Mouse (Mus musculus) hindbrain, embryonic 13.5 days (tissue): Measurements from ENCODE around the gene Hyal1. TPM values are rescaled to one million over a fixed set of nuclear protein-coding genes. Genes with fewer than 3 reads are reported as not detected.

Experiments used
- ATAC-seq: fragments of 200-750 bp; cut with Nextera tagmentation; 2 replicates; pipeline ENCODE4 v1.8.0; 2017; ENCODE audit warnings: moderate TSS enrichment; ENCODE audit not compliant: low FRiP score
- H3K27ac ChIP-seq: fragments of 300-500 bp; sonication (generic); 2 replicates; pipeline ENCODE4 v1.5.1; 2015; ENCODE audit warnings: inconsistent platforms, mild to moderate bottlenecking, moderate library complexity
- H3K27me3 ChIP-seq: fragments of 300-500 bp; sonication (generic); 2 replicates; pipeline ENCODE4 v1.6.1; 2015; ENCODE audit warnings: mild to moderate bottlenecking, inconsistent platforms
- H3K36me3 ChIP-seq: fragments of 300-500 bp; sonication (generic); 2 replicates; pipeline ENCODE4 v1.6.1; 2015; ENCODE audit warnings: mild to moderate bottlenecking, inconsistent platforms
- H3K4me1 ChIP-seq: fragments of 300-500 bp; sonication (generic); replicated peaks from 2 replicates; pipeline ENCODE4 v1.6.1; 2015; ENCODE audit warnings: inconsistent platforms
- H3K4me2 ChIP-seq: fragments of 300-500 bp; sonication (generic); 2 replicates; pipeline ENCODE4 v1.6.1; 2015; ENCODE audit warnings: inconsistent platforms, mild to moderate bottlenecking, moderate library complexity
- H3K4me3 ChIP-seq: fragments of 300-500 bp; sonication (generic); 2 replicates; pipeline ENCODE4 v1.5.1; 2015; ENCODE audit warnings: mild to moderate bottlenecking, inconsistent platforms
- H3K9ac ChIP-seq: fragments of 300-500 bp; sonication (generic); 2 replicates; pipeline ENCODE4 v1.6.1; 2015; ENCODE audit warnings: mild to moderate bottlenecking, inconsistent platforms
- H3K9me3 ChIP-seq: fragments of 300-500 bp; sonication (generic); 2 replicates; pipeline ENCODE4 v1.6.1; 2016; ENCODE audit warnings: inconsistent platforms
- WGBS: fragments of 180-500 bp; shearing (Covaris S2); methylation state at CpG from one replicate; pipeline ENCODE4 v1.1.7; 2015; 5-methylcytosine and 5-hydroxymethylcytosine counted together
- polyA plus RNA-seq: library from polyadenylated mRNA; unstranded; fragments of >200 nt; fragmentation: Nextera tagmentation; extraction: Ambion mirVana; gene quantifications from 2 replicates; pipeline ENCODE4 v1.2.1, GENCODE M21; 2015

The Hyal1 gene
- polyA plus RNA-seq, 1 experiment from 2014 or later: 8.4 TPM

DNA sequence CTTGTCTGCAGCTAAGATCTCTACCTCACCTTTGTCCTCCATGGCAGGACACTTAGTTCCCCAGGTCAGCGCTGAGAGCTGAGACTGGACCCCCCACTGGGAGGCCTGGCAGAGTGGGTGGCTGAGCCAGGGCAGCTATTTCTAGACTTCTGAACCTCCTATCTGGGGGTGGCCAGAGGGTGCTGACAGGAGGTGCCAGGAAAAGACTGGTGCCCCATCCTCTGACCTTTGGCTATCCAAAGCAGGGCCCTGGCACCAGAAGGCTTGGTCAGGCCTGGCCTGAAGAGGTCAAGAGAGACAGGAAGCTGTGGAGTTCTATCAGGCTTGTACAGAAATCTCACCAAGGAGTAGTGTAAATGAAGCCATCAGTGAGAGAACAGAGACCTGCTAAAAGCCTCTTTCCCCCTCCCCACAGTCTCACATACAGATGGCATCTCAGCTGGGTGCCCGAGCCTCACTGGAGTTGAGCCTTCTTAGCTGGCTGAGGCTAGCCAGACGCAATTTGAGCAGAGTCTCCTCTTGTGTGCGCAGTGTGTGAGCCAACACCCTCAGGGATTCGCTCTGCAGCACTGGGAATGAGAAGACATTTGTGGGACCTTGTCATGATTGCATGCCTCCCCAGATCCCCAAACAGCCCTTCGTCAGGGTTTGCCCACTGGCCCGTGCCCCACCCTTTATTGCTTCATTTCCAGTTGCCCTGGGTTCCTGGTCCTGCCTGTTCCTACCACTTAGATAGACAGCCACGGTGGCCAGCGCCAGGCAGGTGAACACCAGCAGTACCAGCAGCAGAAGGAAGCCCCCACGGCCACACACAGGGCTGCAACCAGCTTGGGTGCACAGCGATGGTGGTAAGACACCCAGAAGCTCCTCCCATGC is 16.6 kb downstream of the Hyal1 start:
- Histone ChIP-seq H3K4me1 (peaks cover 16% of the 10 kb centered on the region), H3K27ac (no peak overlapping the region), H3K4me3 (no peak overlapping the region), H3K9me3 (no peaks in the 10 kb centered on the region), H3K9ac (peak overlapping the region; percentile 19; the same call in 1 of the 2 replicates), H3K27me3 (no peaks in the 10 kb centered on the region), H3K36me3 (peaks cover 46% of the 10 kb centered on the region), H3K4me2 (no peak overlapping the region)
- WGBS: 79% methylated on average over 11 of the region's 11 CpGs
- no peak for ATAC-seq

DNA sequence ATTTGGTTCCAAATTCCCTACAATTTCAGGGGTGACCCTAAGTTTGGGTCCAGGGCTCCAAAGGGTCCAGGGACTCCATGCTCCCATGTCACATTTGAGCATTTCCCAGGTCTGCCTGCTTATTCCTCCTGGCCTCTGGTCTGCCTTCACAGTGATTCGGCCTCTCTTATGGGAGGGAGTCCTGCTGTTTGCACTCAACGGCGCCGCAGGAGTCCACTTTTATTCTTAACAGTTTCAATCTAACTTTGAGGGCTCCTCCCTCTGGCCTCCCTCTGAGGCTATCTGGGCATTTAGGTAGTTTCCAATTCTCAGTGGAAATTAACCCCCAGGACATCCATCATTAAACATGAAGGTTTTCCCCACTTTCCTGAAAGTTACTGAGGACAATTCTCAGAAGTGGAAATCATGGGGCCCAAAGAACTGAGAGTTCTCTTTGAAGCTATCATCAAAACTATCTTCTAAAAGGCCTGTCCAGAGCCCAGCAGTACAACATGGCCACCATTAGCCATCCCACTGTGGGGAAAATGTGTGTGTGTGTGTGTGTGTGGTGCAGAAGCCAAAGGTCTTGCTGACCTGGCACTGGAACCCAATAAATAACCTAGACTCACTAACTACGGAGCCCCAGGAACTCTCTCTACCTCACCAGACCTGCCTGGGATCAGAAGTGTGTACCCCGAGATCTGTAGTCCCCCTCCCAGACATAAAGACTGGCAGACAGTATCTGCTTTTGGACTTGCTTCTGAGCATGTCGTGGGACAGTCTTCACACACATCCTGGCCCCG is 17.7 kb downstream of the Hyal1 start:
- 73% methylated on average over 8 of the region's 8 CpGs for WGBS
- H3K4me3 ChIP-seq: no peak overlapping the region
- no peaks in the 10 kb centered on the region for H3K27me3 ChIP-seq

DNA sequence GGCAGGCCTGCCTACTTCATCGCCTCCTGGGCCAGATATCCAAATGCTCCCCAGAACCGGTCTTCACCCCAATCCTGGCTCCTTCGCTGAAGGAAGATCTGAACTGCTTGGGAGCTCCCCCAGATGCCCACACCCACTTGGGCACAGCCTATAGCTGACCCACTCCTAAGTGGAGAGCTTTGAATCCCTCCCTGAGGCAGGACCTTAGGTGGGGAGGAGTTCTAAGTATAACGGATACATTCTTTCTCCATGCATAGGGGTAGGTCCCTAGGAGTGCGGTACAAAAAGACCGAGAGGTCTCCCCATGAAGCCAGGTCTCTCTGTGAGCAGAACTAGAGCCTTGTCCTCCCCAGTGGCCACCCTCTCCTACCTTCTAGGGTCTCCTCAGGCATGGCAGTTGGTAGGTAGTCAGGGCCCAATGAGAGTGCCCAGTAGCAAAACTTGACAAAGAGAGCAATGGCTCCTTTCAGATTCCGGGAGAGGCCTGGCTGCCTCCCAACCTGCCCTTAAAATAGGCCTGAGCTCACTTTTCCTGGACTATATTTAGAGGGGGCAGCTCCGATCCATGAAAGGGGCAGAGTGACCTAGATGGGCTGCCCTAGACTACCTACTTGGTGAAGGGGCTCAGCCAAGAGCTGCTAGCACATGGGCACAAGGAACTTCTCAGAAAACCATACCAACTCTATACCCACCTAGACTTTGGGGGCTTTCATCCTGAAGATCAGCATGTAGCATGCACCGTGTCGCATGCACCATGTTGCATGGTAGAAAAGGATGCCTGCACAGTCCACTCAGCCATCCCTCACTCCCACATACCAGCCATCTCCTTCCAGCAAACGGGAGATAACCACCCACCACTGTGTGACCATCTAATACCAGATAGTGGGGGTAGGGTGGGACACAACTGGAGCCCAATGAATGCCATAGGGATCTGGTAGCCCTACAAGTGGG is 20.2 kb downstream of the Hyal1 start:
- H3K27ac ChIP-seq: no peak overlapping the region
- peaks cover 8% of the 10 kb centered on the region; the same call in 1 of the 2 replicates for H3K4me1 ChIP-seq
- no peaks in the 10 kb centered on the region for H3K9me3 ChIP-seq
- H3K9ac ChIP-seq: no peak overlapping the region
- no peak overlapping the region for H3K4me3 ChIP-seq
- ATAC-seq: no peak
- H3K36me3 ChIP-seq: peaks cover 23% of the 10 kb centered on the region
- 94% methylated on average over 11 of the region's 11 CpGs for WGBS
- H3K27me3 ChIP-seq: 0 out of 2 replicates have a peak, but pooled peaks cover 4% of the 10 kb centered on the region
- H3K4me2 ChIP-seq: no peak overlapping the region

More for the DNA sequence above, 17.7 kb downstream of the Hyal1 start:
- Histone ChIP-seq H3K27ac (no peak overlapping the region), H3K4me1 (peaks cover 8% of the 10 kb centered on the region; the same call in 1 of the 2 replicates), H3K4me2 (no peak overlapping the region), H3K36me3 (peaks cover 46% of the 10 kb centered on the region), H3K9me3 (no peaks in the 10 kb centered on the region), H3K9ac (no peak overlapping the region)
- no peak for ATAC-seq

DNA sequence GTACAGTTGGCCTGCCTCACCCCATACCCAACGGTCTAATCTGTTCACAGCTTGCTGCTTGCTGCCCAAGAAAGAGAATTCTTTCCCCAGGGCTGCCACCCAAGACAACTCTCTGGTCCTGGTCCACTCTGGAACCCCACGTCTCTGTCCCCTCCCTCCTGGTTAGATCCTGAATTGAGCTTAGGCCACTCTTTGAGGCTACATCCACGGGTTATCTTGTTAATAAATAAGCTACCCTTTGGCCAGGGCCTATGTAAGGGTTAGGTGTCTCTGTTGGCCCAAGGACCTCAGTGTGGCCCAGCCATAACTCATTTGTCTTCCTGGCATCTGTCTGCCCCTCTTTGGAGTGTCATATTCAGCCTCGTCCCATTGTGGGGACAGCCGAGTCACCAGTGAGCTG is 21.7 kb downstream of the Hyal1 start:
- ATAC-seq: no peak
- H3K9me3 ChIP-seq: no peaks in the 10 kb centered on the region
- 75% methylated on average over 5 of the region's 5 CpGs for WGBS
- H3K4me2 ChIP-seq: no peak overlapping the region
- H3K36me3 ChIP-seq: peaks cover 9% of the 10 kb centered on the region
- H3K4me1 ChIP-seq: peaks cover 13% of the 10 kb centered on the region
- H3K9ac ChIP-seq: no peak overlapping the region
- no peak overlapping the region for H3K27ac ChIP-seq
- H3K27me3 ChIP-seq: 0 out of 2 replicates have a peak, but pooled peaks cover 5% of the 10 kb centered on the region
- H3K4me3 ChIP-seq: no peak overlapping the region

DNA sequence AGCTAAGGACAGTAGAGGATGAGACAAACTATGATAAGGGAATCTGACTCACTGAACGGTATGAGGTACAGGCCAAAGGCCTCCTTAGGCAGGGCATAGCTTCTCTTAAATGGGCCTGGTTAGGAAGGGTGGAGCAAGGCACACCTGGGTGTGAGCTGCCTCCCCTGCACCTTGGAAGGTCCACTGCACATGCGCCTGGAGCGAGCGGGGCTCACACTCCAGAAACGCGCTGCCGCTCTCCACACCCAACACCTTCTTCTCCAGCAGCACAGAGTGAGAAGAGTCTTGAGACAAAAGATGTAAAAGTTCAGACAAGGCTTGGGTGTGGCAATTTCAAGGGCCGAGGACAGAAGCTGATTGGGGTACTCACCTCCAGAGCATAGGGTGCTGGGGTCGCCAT is 22.7 kb downstream of the Hyal1 start:
- H3K4me2 ChIP-seq: no peak overlapping the region
- H3K9me3 ChIP-seq: no peaks in the 10 kb centered on the region
- peaks cover 14% of the 10 kb centered on the region for H3K4me1 ChIP-seq
- no peak overlapping the region for H3K27ac ChIP-seq
- H3K27me3 ChIP-seq: peaks cover 7% of the 10 kb centered on the region; the same call in 1 of the 2 replicates
- no peak overlapping the region for H3K9ac ChIP-seq
- no peaks in the 10 kb centered on the region for H3K36me3 ChIP-seq
- no peak overlapping the region for H3K4me3 ChIP-seq
- ATAC-seq: no peak
- WGBS: 91% methylated on average over 9 of the region's 9 CpGs

DNA sequence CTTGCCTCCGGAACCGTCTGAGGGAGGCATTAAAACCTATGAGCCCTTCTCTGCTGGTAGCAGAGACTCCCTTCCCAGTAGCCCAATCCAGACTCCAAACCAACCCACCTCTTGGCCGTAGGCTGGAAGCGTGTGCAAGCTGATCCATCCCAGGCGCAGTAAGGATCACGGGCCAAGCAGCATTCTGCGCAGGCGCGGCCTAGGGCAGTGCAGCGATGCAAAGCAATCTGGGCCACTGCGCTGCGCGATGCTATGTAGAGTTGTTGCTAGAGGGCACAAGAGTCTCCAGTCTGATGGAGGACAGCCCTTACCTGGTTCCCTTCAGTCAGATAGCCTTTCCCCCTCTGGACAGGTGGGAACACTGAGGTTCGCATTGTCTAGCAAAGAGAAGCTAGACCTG is 23.1 kb downstream of the Hyal1 start:
- no peak for ATAC-seq
- peaks cover 18% of the 10 kb centered on the region for H3K4me1 ChIP-seq
- peaks cover 7% of the 10 kb centered on the region; the same call in 1 of the 2 replicates for H3K27me3 ChIP-seq
- H3K36me3 ChIP-seq: no peaks in the 10 kb centered on the region
- no peak overlapping the region for H3K4me3 ChIP-seq
- H3K4me2 ChIP-seq: no peak overlapping the region
- no peak overlapping the region for H3K27ac ChIP-seq
- H3K9me3 ChIP-seq: no peaks in the 10 kb centered on the region
- H3K9ac ChIP-seq: 0 out of 2 replicates have a peak overlapping the region, but pooled peaks have one; percentile 10
- WGBS: 72% methylated on average over 14 of the region's 14 CpGs

DNA sequence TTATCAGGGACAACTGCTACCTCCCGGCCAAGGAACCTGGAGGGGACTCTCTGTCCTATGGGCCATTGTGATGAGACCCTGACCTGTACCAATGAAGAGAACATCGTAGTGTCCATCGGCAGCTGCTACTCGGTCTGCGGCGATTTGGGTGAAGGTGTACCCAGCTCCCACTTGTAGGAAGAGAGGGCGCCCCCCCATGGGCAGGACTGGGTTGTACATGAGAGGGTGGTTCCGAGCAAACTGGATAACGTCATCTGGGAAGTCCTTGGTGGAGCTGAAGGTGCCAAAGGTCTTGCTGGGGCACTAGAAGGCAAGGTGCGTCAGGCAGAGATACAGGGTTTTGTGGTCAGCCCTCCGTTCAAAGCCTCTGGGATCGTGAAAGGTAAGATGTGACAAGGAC is 24.0 kb downstream of the Hyal1 start:
- peaks cover 7% of the 10 kb centered on the region; the same call in 1 of the 2 replicates for H3K27me3 ChIP-seq
- no peaks in the 10 kb centered on the region for H3K36me3 ChIP-seq
- H3K9ac ChIP-seq: no peak overlapping the region
- H3K27ac ChIP-seq: no peak overlapping the region
- no peak overlapping the region for H3K4me3 ChIP-seq
- H3K9me3 ChIP-seq: no peaks in the 10 kb centered on the region
- WGBS: 79% methylated on average over 12 of the region's 12 CpGs
- no peak overlapping the region for H3K4me2 ChIP-seq
- no peak for ATAC-seq
- H3K4me1 ChIP-seq: peaks cover 25% of the 10 kb centered on the region

DNA sequence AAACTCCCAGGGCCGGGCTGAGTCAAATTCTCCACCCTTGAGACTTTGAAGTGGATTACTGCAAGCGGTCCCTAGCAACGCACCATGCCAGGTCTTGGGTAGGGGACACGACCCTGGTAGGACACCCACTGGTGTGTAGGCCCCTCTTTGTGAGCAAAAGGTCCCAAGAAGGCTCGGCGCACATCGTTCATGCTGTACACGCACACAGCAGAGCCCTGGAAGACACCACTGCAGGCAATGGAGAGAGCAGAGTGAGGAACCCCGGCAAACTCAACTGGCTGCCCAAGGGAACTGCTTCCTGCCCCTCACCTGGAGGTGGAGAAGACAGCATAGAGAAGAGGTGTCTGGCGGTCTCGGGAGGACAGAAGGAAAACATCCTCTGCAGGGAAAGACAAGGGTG is 24.5 kb downstream of the Hyal1 start:
- no peak overlapping the region for H3K27ac ChIP-seq
- peaks cover 31% of the 10 kb centered on the region for H3K4me1 ChIP-seq
- no peak overlapping the region for H3K4me2 ChIP-seq
- H3K4me3 ChIP-seq: no peak overlapping the region
- no peaks in the 10 kb centered on the region for H3K9me3 ChIP-seq
- ATAC-seq: no peak
- peaks cover 7% of the 10 kb centered on the region; the same call in 1 of the 2 replicates for H3K27me3 ChIP-seq
- WGBS: 88% methylated on average over 11 of the region's 11 CpGs
- H3K36me3 ChIP-seq: no peaks in the 10 kb centered on the region
- H3K9ac ChIP-seq: 0 out of 2 replicates have a peak overlapping the region, but pooled peaks have one; percentile 24

DNA sequence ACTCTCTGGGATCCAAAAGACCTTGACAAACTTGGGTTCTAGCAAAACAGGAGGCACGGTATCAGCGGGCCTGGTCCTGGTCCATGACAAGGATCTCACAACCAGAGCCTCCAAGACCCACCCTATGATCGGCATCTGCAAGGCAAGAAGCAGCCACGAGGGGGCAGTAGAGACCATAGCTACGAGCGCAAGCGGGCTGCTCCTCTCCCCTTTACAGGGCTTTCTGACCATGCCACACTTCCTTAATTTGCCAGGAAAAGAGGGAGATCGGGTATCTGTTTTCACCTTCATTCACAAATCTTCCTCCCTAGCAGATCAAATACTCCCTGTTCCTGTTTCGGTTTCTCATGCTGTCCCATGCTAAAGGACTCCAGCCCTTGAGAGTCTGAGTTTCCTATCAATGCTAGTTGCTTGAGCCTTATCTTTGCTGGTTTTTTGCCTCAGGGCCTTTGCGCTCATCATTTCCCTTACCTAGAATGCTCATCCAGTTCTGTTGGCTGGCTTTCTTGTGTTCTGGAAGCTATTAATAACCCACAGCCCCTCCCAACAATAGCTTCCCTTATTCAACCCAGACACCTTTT is 25.4 kb downstream of the Hyal1 start:
- Histone ChIP-seq H3K4me2 (no peak overlapping the region), H3K4me1 (peaks cover 40% of the 10 kb centered on the region), H3K9me3 (no peaks in the 10 kb centered on the region), H3K27me3 (peaks cover 7% of the 10 kb centered on the region; the same call in 1 of the 2 replicates), H3K4me3 (no peak overlapping the region), H3K36me3 (no peaks in the 10 kb centered on the region), H3K27ac (peak overlapping the region; percentile 23; the same call in 1 of the 2 replicates), H3K9ac (peak overlapping the region; percentile 58)
- peak; percentile 57; the same call in 1 of the 2 replicates for ATAC-seq
- 13% methylated on average over 10 of the region's 10 CpGs for WGBS

DNA sequence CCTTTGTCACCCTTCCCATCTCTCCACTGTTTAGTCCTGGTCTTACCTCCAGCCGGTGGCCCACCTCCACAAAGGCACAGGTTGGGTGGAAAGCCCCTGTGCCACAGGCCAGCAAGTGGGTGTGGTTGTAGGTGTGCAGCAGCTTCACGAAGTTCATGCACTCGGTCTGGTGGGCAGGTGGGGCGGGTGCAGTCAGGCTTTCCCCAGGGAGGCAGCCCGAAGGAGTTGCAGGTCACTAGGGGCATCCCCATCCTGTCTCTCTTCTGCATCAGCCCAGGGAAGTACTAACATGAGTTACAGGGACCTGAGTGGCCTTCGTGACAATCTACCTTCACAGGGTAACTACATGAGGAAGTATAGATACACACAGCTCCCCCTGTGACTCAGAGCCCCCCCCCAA is 26.5 kb downstream of the Hyal1 start:
- H3K27me3 ChIP-seq: peaks cover 7% of the 10 kb centered on the region; the same call in 1 of the 2 replicates
- no peak overlapping the region for H3K4me3 ChIP-seq
- H3K36me3 ChIP-seq: no peaks in the 10 kb centered on the region
- H3K9me3 ChIP-seq: no peaks in the 10 kb centered on the region
- H3K9ac ChIP-seq: no peak overlapping the region; the same call in 1 of the 2 replicates
- ATAC-seq: no peak
- no peak overlapping the region for H3K27ac ChIP-seq
- no peak overlapping the region for H3K4me2 ChIP-seq
- H3K4me1 ChIP-seq: peaks cover 50% of the 10 kb centered on the region
- 93% methylated on average over 6 of the region's 6 CpGs for WGBS

DNA sequence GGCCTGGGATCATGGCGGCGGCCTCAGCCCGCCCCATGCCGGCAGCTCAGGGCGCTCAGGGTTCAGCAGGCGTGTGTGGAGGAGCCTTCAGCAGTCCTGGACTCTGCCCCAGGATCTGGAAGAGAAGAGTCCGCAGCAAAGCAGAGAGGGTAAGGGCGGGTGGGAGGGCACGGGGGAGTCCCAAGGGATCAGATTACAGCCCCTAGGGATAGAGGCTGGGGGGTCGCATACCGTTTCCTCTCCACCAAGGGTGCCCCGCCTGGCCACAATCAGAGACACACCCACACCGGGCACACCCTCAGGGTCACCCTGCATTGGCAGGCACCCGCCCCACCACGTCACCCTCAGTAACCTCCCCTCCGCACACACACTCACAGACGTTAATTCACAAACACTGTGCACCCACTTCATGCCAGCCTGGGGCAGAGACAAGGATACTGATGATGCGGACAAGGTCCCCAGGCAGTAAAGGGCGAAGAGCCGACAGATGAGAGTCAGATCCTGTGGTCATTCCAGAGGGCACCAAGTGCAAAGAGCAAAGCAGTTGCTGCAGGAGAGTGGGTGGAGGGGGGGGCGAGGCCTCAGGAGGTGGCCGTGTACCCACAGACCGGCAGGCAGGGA is 28.4 kb downstream of the Hyal1 start:
- WGBS: 37% methylated on average over 23 of the region's 23 CpGs
- no peak for ATAC-seq
- H3K36me3 ChIP-seq: no peaks in the 10 kb centered on the region
- peak overlapping the region; percentile 17; the same call in 1 of the 2 replicates for H3K4me2 ChIP-seq
- H3K27ac ChIP-seq: no peak overlapping the region
- H3K4me3 ChIP-seq: no peak overlapping the region
- H3K9ac ChIP-seq: peak overlapping the region; percentile 40; the same call in 1 of the 2 replicates
- H3K4me1 ChIP-seq: peaks cover 66% of the 10 kb centered on the region
- H3K27me3 ChIP-seq: peaks cover 7% of the 10 kb centered on the region; the same call in 1 of the 2 replicates
- H3K9me3 ChIP-seq: no peaks in the 10 kb centered on the region
